Mouse (Mus musculus): ENCODE data around the gene 2310009B15Rik.

Gene 2310009B15Rik

DNA sequence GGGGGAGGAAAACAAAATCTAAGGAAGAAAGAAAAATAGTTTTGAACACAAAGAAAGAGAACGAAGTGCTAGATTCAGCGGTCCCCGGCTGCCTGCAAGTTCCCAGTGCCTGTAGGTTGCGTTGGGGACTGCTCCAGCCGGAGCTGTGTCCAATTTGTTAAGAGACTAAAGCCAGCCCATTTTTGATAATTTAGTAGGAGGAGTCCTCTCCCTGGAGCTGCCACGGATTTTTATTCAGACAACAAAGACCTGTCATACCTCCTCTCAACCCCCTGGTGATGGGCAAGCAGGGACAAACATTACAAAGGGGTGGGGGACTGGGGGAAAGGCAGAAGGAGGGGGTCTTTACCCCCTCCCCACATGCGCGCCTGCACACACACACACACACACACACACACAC is 14.3 kb downstream of the 2310009B15Rik start:
- peak; percentile 51 for DNase-seq (ENCODE audit: low read depth)

DNA sequence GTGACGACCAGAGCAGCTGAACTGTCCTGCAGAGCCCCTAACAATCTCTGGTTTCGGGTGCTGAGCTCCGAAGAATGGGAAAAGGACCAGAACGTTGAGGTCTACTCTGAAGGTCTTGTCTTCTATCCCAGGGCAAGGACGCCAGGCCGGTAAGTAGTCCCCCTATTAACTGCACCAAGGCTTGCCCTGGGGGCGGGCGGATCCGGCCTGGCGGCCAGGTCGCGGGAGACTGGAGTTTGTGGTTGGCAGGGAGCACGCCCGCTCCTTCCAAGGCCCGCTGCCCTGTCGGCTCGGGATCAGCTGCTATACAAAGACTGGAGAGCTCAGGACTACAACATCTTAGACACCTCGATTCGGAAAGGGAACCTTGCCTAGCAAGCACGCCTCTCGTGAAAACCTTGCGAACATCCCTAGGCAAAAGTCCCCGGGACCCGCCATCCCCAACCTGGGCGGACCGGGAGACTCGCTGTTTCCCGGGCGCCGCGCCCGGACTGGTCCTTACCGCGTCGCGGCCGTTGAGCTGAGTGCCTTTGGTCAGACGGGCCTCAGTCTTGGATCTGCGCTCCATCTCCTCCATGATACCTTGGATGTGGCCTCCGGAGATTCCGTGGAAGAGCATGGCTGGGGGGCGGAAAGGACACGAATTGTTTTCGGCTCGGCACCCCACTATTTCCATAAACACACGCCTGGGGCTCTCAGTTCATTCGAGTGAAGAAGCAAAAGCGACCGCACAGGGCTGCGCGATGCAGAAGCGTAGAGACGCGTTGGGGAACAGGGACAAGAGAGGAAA is 15.2 kb downstream of the 2310009B15Rik start:
- DNase-seq (ENCODE audit: low read depth), result peak; percentile 59

DNA sequence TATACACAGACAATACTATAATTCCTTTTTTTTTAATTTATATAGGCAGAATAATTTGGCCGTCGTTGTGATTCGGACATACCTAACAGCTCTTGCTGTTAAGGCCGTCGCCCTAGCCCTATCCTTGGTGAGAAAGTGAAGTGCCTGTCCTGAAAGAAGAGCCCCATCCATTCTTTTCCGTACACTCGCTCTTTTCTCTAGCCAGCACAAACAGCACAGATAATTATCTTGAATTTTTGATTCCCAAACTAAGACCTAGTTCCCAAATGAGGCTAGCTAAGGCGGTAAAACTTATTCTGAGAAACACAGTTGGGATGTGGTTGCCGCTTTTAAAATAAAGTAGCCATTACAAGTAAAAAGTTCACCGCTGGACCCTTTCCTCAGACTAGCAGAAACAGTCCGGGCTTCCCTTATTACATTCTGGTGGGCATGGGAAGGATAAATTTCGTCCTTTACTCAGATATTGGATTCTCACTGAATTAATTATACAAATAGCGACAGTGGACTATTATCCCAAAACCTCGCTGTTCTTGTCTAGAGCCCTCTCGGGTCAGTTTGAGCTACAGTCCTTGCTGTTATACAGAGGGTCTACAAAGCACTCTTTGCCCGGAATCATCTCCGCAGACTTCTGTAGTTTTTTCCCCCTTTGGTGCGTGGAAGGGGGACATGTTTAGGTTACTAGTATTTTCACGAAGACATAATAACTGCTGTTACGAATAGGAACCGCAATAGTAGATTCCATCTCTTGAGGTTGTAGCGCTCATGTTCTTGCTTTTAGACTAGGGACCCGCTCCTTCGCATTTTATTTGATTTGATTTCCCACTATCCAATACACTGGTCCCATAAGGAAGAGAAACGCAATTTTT is 16.0 kb downstream of the 2310009B15Rik start:
- DNase-seq (ENCODE audit: low read depth), result peak; percentile 55

DNA sequence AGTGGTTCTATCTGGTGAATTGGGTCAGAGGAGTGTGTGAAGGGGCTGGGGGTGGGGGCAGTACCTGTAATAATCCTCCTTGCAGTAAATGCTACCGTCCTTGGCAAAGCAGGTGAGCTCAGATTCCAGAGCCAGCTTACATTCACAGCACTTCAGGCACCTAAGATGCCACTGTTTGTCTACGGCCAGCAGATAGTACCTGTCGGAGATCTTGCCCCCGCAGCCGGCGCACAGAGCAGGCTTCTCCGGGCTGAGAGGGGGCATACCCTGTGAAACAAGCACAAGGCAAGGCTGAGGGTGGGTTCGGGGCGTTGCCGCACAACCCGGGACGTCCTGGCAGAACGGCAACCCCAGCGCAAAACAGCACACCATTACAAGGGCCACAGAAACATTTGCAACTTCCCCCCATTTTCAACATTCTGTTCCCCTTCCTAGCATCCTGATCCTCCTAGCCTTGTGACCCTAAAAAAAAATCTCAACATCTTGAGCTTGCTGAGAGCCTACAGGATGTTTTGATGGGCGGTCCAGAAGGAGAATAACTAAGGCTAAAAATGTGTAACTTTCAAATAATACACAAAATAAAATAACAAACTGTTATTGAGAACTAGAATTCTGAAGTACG is 16.7 kb downstream of the 2310009B15Rik start:
- peak; percentile 39 for DNase-seq (ENCODE audit: low read depth)

DNA sequence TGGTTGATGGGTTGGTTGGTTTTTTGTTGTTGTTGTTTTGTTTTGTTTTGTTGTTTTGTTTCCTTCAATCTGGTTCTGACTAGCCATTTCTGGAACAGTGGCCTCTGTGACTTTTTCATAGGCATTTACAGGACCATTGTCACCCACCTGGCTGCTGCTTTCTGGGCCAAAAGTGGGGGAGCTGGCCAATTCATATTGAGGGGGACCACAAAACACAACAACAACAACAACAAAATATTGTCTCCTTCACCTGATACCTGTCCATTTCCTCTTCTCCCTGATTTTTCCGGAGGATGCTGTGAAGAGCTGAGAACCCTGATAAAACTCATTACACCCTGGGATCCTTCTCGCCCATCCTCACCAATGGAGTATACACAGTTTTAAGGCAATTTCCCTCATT is 17.4 kb downstream of the 2310009B15Rik start:
- DNase-seq (ENCODE audit: low read depth), result no peak

DNA sequence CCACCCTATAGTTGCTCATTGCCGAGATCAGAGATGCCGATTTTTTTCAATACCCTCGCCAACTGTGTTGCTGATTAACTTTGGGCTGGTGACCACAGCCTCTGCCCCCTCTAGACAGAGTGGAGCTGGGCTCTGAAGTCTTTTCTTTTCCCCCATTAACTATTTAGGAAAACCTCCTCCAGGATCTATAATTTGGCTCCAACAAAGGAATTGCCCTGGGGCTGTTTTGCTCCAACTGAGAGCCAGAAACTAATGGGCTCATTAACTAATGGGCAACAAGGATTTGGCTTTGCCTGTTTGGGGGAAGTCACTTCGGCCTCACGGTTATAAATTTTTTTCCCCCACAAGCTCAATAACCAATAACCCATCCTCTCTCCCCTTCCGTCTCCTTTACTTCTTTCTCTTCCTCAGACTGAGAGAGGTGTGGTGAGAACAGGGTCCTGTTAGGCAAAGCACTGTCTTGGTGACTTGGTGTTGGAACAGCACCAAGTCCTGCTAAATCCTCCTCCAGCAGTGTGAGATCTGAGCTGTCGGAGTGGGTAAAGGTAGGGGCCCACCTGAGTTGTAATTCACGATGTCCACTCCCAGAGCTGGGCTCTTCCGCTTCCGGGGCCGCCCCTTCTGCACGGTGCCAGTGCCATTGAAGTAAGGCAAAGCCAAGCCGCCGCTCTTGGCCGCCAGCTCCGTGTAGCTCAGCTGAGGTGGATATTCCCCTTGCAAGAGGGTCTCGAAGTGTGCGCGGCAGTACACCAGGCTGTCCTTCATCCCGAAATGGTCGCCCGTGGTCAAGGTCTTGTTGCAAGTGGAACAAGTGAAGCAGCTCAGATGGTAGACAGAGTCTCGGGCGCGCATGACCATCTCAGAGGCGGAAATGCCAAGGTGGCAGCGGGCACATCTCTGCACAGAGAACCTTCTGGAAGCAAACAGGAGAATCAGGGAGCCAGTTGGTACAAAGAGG is 18.6 kb downstream of the 2310009B15Rik start:
- DNase-seq (ENCODE audit: low read depth), result peak; percentile 38

DNA sequence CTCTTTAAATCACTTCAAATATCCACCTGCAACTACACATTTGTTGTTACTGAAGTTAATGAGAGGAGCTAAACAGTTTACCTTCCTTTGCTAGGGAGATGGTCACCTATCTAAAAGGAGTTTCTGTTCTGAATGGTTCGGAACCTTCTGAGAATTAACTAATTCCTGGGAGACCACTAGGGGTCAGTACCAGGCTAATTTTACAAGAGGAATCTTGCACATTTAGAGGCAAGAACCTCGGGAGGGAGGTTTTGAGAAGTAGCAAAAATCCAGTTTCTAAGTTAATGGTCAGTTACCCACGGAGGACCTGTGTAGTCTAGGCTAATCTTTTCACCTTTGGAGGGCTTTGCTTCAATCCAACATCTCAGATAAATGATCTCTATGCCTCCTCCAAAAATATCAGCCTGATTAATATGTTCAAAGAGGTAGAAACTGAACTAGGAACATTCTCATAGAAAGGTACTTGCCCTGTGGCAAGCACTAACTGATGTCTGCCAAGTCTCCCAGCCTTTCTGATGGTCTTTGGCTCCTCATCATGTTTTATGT is 21.2 kb downstream of the 2310009B15Rik start:
- peak; percentile 76 for DNase-seq (ENCODE audit: low read depth)

DNA sequence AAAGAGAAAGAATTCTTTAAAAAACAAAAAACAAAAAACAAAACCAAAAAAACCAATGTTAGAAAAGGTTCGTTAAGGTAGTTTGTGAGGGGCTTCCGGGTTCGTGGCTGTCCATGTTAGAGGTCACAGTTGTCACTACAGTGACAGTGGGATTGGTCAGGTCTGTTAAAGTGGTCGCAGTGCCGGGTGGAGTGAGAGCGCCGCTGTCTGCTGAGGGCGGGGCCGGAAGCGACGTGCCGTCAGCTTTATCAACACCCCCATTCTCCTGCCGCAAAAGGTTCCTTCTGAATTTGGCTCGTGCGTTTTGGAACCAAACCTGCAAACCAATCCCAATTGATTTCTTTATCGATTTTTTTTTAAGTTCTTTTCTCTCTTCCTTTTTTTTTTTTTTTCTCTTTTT is 25.3 kb downstream of the 2310009B15Rik start:
- peak; percentile 67 for DNase-seq (ENCODE audit: low read depth)

DNA sequence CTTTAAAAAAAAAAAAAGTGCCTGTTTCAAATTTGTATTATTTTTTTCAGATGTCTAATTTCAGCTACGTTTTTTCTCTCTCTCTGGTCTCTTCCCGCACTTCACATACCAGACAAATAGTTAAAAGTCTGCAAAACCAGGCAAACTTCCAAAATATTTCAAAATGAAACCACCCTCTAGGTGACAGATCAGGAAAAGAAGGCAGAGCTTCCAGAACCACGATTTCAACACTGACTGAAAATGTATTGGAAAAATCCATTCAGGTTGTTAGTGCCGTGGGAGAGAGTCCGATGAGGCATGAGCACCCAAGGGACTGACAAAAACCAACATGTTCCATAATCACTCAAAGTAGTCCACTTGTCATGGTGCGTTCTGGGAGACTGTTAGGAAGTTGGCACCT is 29.8 kb downstream of the 2310009B15Rik start:
- no peak for DNase-seq (ENCODE audit: low read depth)

DNA sequence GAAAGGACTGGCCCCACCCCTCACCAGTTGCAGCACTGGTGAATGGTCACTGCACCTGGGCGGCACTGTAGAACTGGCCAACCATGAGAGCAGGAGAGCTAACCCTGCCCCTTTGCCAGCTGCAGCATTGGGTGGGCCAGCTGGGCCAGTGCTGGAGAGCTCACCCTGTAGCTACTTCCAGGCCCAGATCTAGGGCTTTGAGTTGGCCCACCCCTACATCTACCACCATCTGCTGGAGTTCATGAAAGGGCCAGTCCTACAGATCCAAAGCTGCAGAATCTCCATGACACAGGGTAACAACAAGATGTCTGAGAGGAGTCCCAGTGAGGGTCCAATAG is 33.7 kb downstream of the 2310009B15Rik start:
- DNase-seq (ENCODE audit: low read depth), result no peak

DNA sequence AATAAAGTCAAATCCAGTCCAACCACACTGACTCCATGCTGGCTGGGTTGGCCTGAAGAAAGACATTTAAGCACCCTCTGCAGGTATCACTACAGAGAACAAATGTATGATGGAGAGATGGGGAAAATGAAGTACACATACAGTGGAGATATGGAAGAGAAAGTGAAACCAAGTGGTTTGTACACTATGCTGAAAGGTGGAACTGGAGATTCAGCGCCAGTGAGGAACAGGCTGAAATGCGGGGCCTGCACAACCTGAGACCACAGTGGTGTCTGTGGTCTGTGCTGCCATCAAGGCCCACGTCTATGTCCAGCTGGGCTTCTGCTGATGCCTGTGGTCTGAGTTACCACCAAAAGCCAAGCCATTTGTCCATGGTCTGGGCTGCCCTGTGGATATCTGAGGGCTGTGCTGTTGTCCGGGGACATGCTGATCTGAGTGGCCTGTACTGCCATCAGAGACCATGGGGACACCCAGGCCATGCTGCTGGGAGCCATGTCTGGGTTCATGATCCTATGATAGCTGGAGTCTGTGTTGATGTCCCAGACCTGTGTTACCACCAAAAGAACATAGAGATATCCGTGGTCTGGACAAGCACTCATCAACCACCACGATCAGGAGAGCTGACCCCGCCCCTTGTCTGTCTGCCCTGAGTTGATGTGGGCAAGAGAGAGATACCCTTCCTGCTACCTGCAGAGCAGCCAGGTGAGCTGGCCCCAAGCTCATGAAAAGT is 34.2 kb downstream of the 2310009B15Rik start:
- peak; percentile 69 for DNase-seq (ENCODE audit: low read depth)

Data from induced T-regulatory cell, adult 2 months (primary cell).